Mouse (Mus musculus): ENCODE results near the gene Nol4l. TPM values are rescaled to one million over a fixed set of nuclear protein-coding genes. Genes with fewer than 3 reads are reported as not detected.

Gene Nol4l
- polyA plus RNA-seq, 1 experiment from 2014 or later, result 7.0 TPM

DNA sequence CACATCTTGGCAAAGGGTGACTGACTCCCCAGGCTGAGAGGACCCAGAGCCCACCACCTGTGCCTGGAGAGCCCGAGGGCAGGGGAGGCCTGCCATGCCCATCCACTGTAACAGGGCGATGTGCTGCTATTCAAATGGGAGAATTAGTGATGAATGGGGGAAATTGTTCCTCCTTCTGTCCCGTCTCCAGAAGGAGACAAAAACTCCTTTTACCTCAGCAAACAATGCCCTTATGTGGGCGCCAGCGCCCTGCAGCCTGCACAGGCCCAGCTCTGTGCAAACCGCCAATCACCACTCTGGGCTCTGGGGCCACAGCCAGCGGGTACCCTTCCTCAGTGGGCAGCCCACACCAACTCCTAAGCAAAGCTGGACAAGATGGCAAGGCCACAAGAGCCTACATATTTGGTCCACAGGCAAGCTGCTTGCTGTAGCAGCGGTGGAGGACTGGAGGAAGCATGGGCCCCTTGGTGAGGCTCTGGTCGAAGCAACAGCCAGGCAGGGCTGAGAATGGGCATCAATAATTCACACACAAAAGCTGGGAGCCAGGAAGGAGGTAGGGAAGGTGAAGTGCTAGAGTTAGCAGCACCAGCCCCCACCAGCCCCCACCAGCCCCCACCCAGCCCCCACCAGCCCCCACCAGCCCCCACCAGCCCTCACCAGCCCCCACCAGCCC lies 103.6 kb downstream of the Nol4l start:
- no peaks in the 10 kb centered on the region for H3K27me3 ChIP-seq (ENCODE audit: control insufficient read depth, insufficient read depth, low read length)
- peaks cover 54% of the 10 kb centered on the region for H3K4me1 ChIP-seq (ENCODE audit: control insufficient read depth, insufficient read depth, low read length)
- no peak for ATAC-seq (replicated peaks; ENCODE audit: extremely low read depth, insufficient read depth, low FRiP score)
- H3K4me2 ChIP-seq (ENCODE audit: low read depth, low read length), result no peak overlapping the region
- H3K9me3 ChIP-seq (replicated peaks; ENCODE audit: control insufficient read depth, low read length), result no peaks in the 10 kb centered on the region
- peaks cover 5% of the 10 kb centered on the region; the same call in 1 of the 2 replicates for H3K36me3 ChIP-seq (ENCODE audit: control insufficient read depth, insufficient read depth)
- WGBS, result 81% methylated on average over 9 of the region's 9 CpGs
- H3K27ac ChIP-seq (ENCODE audit: low read length), result no peak overlapping the region
- H3K4me3 ChIP-seq (ENCODE audit: low read length), result no peak overlapping the region
- no peak overlapping the region for H3K9ac ChIP-seq (ENCODE audit: low read length)

- Histone ChIP-seq H3K4me2 (ENCODE audit: low read depth, low read length) (no peak overlapping the region), H3K4me1 (ENCODE audit: control insufficient read depth, insufficient read depth, low read length) (peaks cover 54% of the 10 kb centered on the region), H3K4me3 (ENCODE audit: low read length) (no peak overlapping the region), H3K27me3 (ENCODE audit: control insufficient read depth, insufficient read depth, low read length) (no peaks in the 10 kb centered on the region), H3K36me3 (ENCODE audit: control insufficient read depth, insufficient read depth) (peaks cover 6% of the 10 kb centered on the region), H3K9ac (ENCODE audit: low read length) (no peak overlapping the region), H3K27ac (ENCODE audit: low read length) (no peak overlapping the region), H3K9me3 (replicated peaks; ENCODE audit: control insufficient read depth, low read length) (no peaks in the 10 kb centered on the region)
- no peak; the same call in 1 of the 2 replicates for ATAC-seq (replicated peaks; ENCODE audit: extremely low read depth, insufficient read depth, low FRiP score)
- WGBS, result 78% methylated on average over 4 of the region's 4 CpGs
These were observed 104.5 kb downstream of the Nol4l start for GRCm38 (mm10) chr2:153425124-153425844.

DNA sequence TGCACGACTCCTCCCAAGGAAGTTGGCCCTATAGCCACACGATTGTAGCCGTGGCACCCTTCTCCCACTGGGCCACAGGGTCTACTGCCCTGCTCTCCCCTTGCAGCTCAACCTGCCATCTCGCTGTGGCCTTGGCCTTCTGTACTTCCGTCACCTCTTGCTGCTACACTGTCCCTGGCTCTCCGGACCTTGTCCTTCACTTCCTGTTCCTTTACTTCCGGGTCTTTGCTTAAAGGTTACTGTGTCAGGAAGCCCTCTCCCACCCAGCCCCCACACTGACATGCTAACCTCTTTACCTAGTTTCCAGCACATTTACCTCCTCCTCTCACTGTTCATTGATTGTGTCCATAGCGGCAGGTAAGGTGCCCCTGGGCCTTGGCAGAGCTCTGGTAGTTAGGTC lies 105.2 kb downstream of the Nol4l start:
- Histone ChIP-seq H3K9ac (ENCODE audit: low read length) (no peak overlapping the region), H3K4me2 (ENCODE audit: low read depth, low read length) (no peak overlapping the region), H3K4me1 (ENCODE audit: control insufficient read depth, insufficient read depth, low read length) (peaks cover 54% of the 10 kb centered on the region), H3K27me3 (ENCODE audit: control insufficient read depth, insufficient read depth, low read length) (no peaks in the 10 kb centered on the region), H3K4me3 (ENCODE audit: low read length) (no peak overlapping the region), H3K27ac (ENCODE audit: low read length) (no peak overlapping the region), H3K36me3 (ENCODE audit: control insufficient read depth, insufficient read depth) (peaks cover 10% of the 10 kb centered on the region), H3K9me3 (replicated peaks; ENCODE audit: control insufficient read depth, low read length) (no peaks in the 10 kb centered on the region)
- ATAC-seq (replicated peaks; ENCODE audit: extremely low read depth, insufficient read depth, low FRiP score), result no peak
- 75% methylated on average over 8 of the region's 8 CpGs for WGBS

DNA sequence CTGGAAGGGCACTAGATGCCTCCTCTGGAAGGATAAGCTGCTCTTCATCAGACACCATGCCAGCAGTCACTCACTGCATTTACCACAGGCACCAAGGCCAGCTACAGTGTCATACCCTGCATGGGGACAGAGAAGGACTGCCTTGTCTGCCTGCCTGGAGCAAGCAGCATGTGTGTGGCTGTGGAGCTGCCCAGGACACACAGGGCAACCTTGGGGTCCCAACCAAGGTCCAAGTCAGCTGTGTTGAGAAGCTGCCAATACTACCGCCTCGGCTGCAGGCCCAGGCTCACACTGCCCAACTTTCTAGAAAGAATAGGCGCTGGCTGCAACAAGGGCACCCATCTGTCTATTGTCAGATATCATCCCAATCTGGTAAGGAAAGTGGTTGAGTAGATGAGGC lies 106.7 kb downstream of the Nol4l start:
- H3K4me3 ChIP-seq (ENCODE audit: low read length), result no peak overlapping the region
- H3K9me3 ChIP-seq (replicated peaks; ENCODE audit: control insufficient read depth, low read length), result no peaks in the 10 kb centered on the region
- 61% methylated on average over 3 of the region's 3 CpGs for WGBS
- no peak overlapping the region for H3K4me2 ChIP-seq (ENCODE audit: low read depth, low read length)
- H3K36me3 ChIP-seq (ENCODE audit: control insufficient read depth, insufficient read depth), result peaks cover 11% of the 10 kb centered on the region
- peak overlapping the region; percentile 49; the same call in 1 of the 2 replicates for H3K27ac ChIP-seq (ENCODE audit: low read length)
- no peaks in the 10 kb centered on the region for H3K27me3 ChIP-seq (ENCODE audit: control insufficient read depth, insufficient read depth, low read length)
- H3K9ac ChIP-seq (ENCODE audit: low read length), result peak overlapping the region; percentile 19; the same call in 1 of the 2 replicates
- peaks cover 44% of the 10 kb centered on the region for H3K4me1 ChIP-seq (ENCODE audit: control insufficient read depth, insufficient read depth, low read length)
- ATAC-seq (replicated peaks; ENCODE audit: extremely low read depth, insufficient read depth, low FRiP score), result no peak

- Histone ChIP-seq H3K4me1 (ENCODE audit: control insufficient read depth, insufficient read depth, low read length) (peaks cover 36% of the 10 kb centered on the region), H3K36me3 (ENCODE audit: control insufficient read depth, insufficient read depth) (peaks cover 16% of the 10 kb centered on the region), H3K27me3 (ENCODE audit: control insufficient read depth, insufficient read depth, low read length) (no peaks in the 10 kb centered on the region), H3K27ac (ENCODE audit: low read length) (no peak overlapping the region), H3K9ac (ENCODE audit: low read length) (no peak overlapping the region), H3K4me2 (ENCODE audit: low read depth, low read length) (no peak overlapping the region), H3K4me3 (ENCODE audit: low read length) (no peak overlapping the region), H3K9me3 (replicated peaks; ENCODE audit: control insufficient read depth, low read length) (no peaks in the 10 kb centered on the region)
- ATAC-seq (replicated peaks; ENCODE audit: extremely low read depth, insufficient read depth, low FRiP score), result no peak
- 55% methylated on average over 5 of the region's 5 CpGs for WGBS
These were observed 107.7 kb downstream of the Nol4l start for GRCm38 (mm10) chr2:153422051-153422450.

DNA sequence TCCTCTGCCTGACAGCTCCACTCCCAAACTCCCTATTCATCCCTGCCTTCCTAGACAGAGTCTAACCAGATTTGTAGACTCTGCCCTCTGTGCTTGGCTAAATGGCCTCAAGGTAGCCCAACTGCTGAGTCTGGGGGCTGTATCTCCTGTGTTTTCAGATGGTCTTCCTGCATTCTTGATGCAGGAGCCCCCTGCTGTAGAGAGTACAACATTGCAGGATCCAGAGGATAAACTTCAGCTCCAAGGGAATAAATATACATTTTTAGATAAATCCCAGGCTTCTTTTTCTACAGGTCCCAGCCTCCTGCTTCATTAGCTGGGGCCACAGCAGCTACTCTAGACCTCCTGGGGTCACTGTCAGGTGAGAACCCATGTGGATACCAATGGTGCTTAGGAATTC lies 108.5 kb downstream of the Nol4l start:
- H3K36me3 ChIP-seq (ENCODE audit: control insufficient read depth, insufficient read depth), result peaks cover 20% of the 10 kb centered on the region

DNA sequence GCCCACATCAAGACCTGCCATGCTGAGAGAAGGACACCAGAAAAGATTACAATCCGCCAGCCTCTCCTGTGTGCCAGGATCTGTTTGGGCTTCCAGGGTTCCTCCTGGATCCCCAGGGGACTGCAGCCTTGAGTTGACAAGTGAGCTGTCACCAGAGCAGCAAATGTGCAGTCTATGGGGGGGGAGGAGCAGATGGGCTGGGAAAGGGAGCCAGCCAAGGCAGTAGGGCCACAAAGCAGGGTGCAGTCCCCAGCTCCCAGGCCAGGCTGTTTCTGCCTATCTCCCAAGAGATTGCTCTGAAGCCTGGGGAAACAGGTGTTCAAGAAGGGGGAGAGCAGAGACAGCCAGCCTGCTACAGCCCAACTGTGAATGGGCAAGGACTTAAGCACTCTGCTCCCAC lies 111.4 kb downstream of the Nol4l start:
- H3K4me1 ChIP-seq (ENCODE audit: control insufficient read depth, insufficient read depth, low read length), result peaks cover 10% of the 10 kb centered on the region

More for the DNA sequence above, 108.5 kb downstream of the Nol4l start:
- H3K4me2 ChIP-seq (ENCODE audit: low read depth, low read length), result no peak overlapping the region
- H3K27me3 ChIP-seq (ENCODE audit: control insufficient read depth, insufficient read depth, low read length), result no peaks in the 10 kb centered on the region
- no peak overlapping the region for H3K27ac ChIP-seq (ENCODE audit: low read length)
- no peak overlapping the region for H3K4me3 ChIP-seq (ENCODE audit: low read length)
- no peaks in the 10 kb centered on the region for H3K9me3 ChIP-seq (replicated peaks; ENCODE audit: control insufficient read depth, low read length)
- no peak overlapping the region for H3K9ac ChIP-seq (ENCODE audit: low read length)
- peaks cover 32% of the 10 kb centered on the region for H3K4me1 ChIP-seq (ENCODE audit: control insufficient read depth, insufficient read depth, low read length)
- ATAC-seq (replicated peaks; ENCODE audit: extremely low read depth, insufficient read depth, low FRiP score), result no peak

GRCm38 (mm10) chr2:153417841-153418240 lies 111.9 kb downstream of the Nol4l start:
- no peak for ATAC-seq (replicated peaks; ENCODE audit: extremely low read depth, insufficient read depth, low FRiP score)
- WGBS, result 91% methylated on average over 12 of the region's 12 CpGs
- Histone ChIP-seq H3K4me2 (ENCODE audit: low read depth, low read length) (no peak overlapping the region), H3K27me3 (ENCODE audit: control insufficient read depth, insufficient read depth, low read length) (no peaks in the 10 kb centered on the region), H3K4me3 (ENCODE audit: low read length) (no peak overlapping the region), H3K4me1 (ENCODE audit: control insufficient read depth, insufficient read depth, low read length) (peaks cover 5% of the 10 kb centered on the region), H3K27ac (ENCODE audit: low read length) (no peak overlapping the region), H3K36me3 (ENCODE audit: control insufficient read depth, insufficient read depth) (peaks cover 31% of the 10 kb centered on the region), H3K9ac (ENCODE audit: low read length) (no peak overlapping the region), H3K9me3 (replicated peaks; ENCODE audit: control insufficient read depth, low read length) (no peaks in the 10 kb centered on the region)

More for the DNA sequence above, 111.4 kb downstream of the Nol4l start:
- no peak for ATAC-seq (replicated peaks; ENCODE audit: extremely low read depth, insufficient read depth, low FRiP score)
- Histone ChIP-seq H3K36me3 (ENCODE audit: control insufficient read depth, insufficient read depth) (peaks cover 31% of the 10 kb centered on the region), H3K9ac (ENCODE audit: low read length) (no peak overlapping the region), H3K4me2 (ENCODE audit: low read depth, low read length) (no peak overlapping the region), H3K4me3 (ENCODE audit: low read length) (no peak overlapping the region), H3K27me3 (ENCODE audit: control insufficient read depth, insufficient read depth, low read length) (no peaks in the 10 kb centered on the region), H3K9me3 (replicated peaks; ENCODE audit: control insufficient read depth, low read length) (no peaks in the 10 kb centered on the region), H3K27ac (ENCODE audit: low read length) (no peak overlapping the region)
- 68% methylated on average over 1 of the region's 1 CpGs for WGBS

DNA sequence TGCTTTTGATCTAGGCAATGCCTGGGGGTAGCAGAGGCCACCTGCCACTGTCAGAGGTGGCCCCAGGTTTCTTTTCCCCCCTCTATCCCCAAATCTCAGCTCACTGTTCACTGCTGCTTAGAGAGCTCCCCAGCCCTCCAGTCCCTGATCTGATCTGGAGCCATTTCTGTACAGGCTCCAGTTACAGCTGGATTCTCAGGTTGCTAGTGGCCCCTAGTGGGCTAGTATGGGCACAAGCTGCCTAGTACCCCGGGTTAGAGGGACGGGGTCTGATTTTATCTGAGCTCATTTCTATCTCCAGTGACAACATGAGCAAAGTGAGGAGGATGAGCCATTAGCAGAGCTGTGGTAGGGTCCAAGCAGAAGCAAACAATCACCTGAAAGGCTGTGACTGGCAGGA lies 115.2 kb downstream of the Nol4l start:
- no peak overlapping the region for H3K9ac ChIP-seq (ENCODE audit: low read length)
- ATAC-seq (replicated peaks; ENCODE audit: extremely low read depth, insufficient read depth, low FRiP score), result no peak
- no peaks in the 10 kb centered on the region for H3K27me3 ChIP-seq (ENCODE audit: control insufficient read depth, insufficient read depth, low read length)
- no peak overlapping the region for H3K4me2 ChIP-seq (ENCODE audit: low read depth, low read length)
- H3K36me3 ChIP-seq (ENCODE audit: control insufficient read depth, insufficient read depth), result peaks cover 41% of the 10 kb centered on the region
- H3K9me3 ChIP-seq (replicated peaks; ENCODE audit: control insufficient read depth, low read length), result no peaks in the 10 kb centered on the region
- peaks cover 2% of the 10 kb centered on the region; the same call in 1 of the 2 replicates for H3K4me1 ChIP-seq (ENCODE audit: control insufficient read depth, insufficient read depth, low read length)
- H3K27ac ChIP-seq (ENCODE audit: low read length), result no peak overlapping the region
- H3K4me3 ChIP-seq (ENCODE audit: low read length), result no peak overlapping the region
- WGBS, result 16% methylated on average over 2 of the region's 2 CpGs
